Mouse (Mus musculus): Measurements from ENCODE around the gene Hrh1.

The Hrh1 gene

GRCm38 (mm10) chr6:114397691-114398217, at the start of gene Hrh1:
Gene Hrh1 (plus strand): TSS chr6:114397936.
- DNase-seq = peak; percentile 25

GRCm38 (mm10) chr6:114354635-114355034, 43.1 kb upstream of the Hrh1 start:
- DNase-seq = no peak

GRCm38 (mm10) chr6:114358171-114358570, 39.6 kb upstream of the Hrh1 start:
- DNase-seq = peak; percentile 3

- no peak for DNase-seq
Observed at GRCm38 (mm10) chr6:114362355-114362754, 35.4 kb upstream of the Hrh1 start.

GRCm38 (mm10) chr6:114363740-114364139, 34.0 kb upstream of the Hrh1 start:
- DNase-seq = no peak

GRCm38 (mm10) chr6:114364734-114365133, 33.0 kb upstream of the Hrh1 start:
- no peak for DNase-seq

- no peak for DNase-seq
Observed at GRCm38 (mm10) chr6:114366191-114366590, 31.5 kb upstream of the Hrh1 start.

GRCm38 (mm10) chr6:114367681-114368080, 30.1 kb upstream of the Hrh1 start:
- no peak for DNase-seq

- no peak for DNase-seq
Observed at GRCm38 (mm10) chr6:114368196-114368595, 29.5 kb upstream of the Hrh1 start.

GRCm38 (mm10) chr6:114372741-114373140, 25.0 kb upstream of the Hrh1 start:
- no peak for DNase-seq

GRCm38 (mm10) chr6:114380872-114381271, 16.9 kb upstream of the Hrh1 start:
- DNase-seq = no peak

- no peak for DNase-seq
Observed at GRCm38 (mm10) chr6:114387320-114387719, 10.4 kb upstream of the Hrh1 start.

- DNase-seq = no peak
Observed at GRCm38 (mm10) chr6:114387855-114388254, 9.9 kb upstream of the Hrh1 start.

GRCm38 (mm10) chr6:114390129-114390528, 7.6 kb upstream of the Hrh1 start:
- DNase-seq = no peak

GRCm38 (mm10) chr6:114394982-114395381, 2.8 kb upstream of the Hrh1 start:
- no peak for DNase-seq

- DNase-seq = peak; percentile 10
Observed at GRCm38 (mm10) chr6:114396605-114397004, 1.1 kb upstream of the Hrh1 start.

- no peak for DNase-seq
Observed at GRCm38 (mm10) chr6:114397280-114397679, 456 bp upstream of the Hrh1 start.

GRCm38 (mm10) chr6:114398626-114399025, 890 bp downstream of the Hrh1 start:
- DNase-seq = peak; percentile 9

GRCm38 (mm10) chr6:114400387-114400786, 2.7 kb downstream of the Hrh1 start:
- no peak for DNase-seq

GRCm38 (mm10) chr6:114400841-114401240, 3.1 kb downstream of the Hrh1 start:
- DNase-seq = no peak

GRCm38 (mm10) chr6:114402161-114402560, 4.4 kb downstream of the Hrh1 start:
- DNase-seq = no peak

GRCm38 (mm10) chr6:114403632-114404031, 5.9 kb downstream of the Hrh1 start:
- DNase-seq = no peak

GRCm38 (mm10) chr6:114404128-114404527, 6.4 kb downstream of the Hrh1 start:
- DNase-seq = no peak

- no peak for DNase-seq
Observed at GRCm38 (mm10) chr6:114404774-114405468, 7.2 kb downstream of the Hrh1 start.

GRCm38 (mm10) chr6:114406634-114407033, 8.9 kb downstream of the Hrh1 start:
- no peak for DNase-seq

Measured in kidney, adult 18-20 months (tissue).